ENCODE assay signal across 8 mouse cellular contexts in genomic region chr11:30291155-30291554, GRCm38 (mm10). TPM values are rescaled to one million over a fixed set of nuclear protein-coding genes. Genes with fewer than 3 reads are reported as not detected.
DNase-seq lines count a peak whose midpoint lies in the region; ATAC-seq and TF ChIP-seq lines count a peak whose summit lies in the region.

No protein-coding gene starts in this region.

- H3K4me3 ChIP-seq in intestine, embryonic 15.5 days (replicated peaks): no peak overlapping the region
- H3K4me3 ChIP-seq in intestine, postnatal 0 days (ENCODE audit: low read depth, low read length): no peak overlapping the region
- no peak overlapping the region for H3K4me3 ChIP-seq in forebrain, embryonic 16.5 days (replicated peaks; ENCODE audit: low read length)

- peak; percentile 45; the same call in 1 of the 2 replicates for ATAC-seq in intestine, embryonic 15.5 days
- no peak for ATAC-seq in intestine, postnatal 0 days
- ATAC-seq in megakaryocyte progenitor cell, adult 5-6 weeks (replicated peaks; ENCODE audit: poor library complexity): peak; percentile 57; the same call in 1 of the 2 replicates
- no peak for ATAC-seq in forebrain, embryonic 16.5 days

- intact Hi-C loops in gastrocnemius, postnatal 14 days (cut with DNase I; ENCODE audit: low total_unique reads): no loop called here

- H3K36me3 ChIP-seq in intestine, embryonic 15.5 days: no peaks in the 10 kb centered on the region
- no peaks in the 10 kb centered on the region for H3K36me3 ChIP-seq in intestine, postnatal 0 days (ENCODE audit: control insufficient read depth, insufficient read depth)
- no peaks in the 10 kb centered on the region for H3K36me3 ChIP-seq in forebrain, embryonic 16.5 days (ENCODE audit: control insufficient read depth, insufficient read depth)

- no peaks in the 10 kb centered on the region for H3K27me3 ChIP-seq in intestine, embryonic 15.5 days (replicated peaks)
- H3K27me3 ChIP-seq in intestine, postnatal 0 days (replicated peaks; ENCODE audit: control insufficient read depth, insufficient read depth, low read length): no peaks in the 10 kb centered on the region
- no peaks in the 10 kb centered on the region for H3K27me3 ChIP-seq in forebrain, embryonic 16.5 days (replicated peaks; ENCODE audit: control insufficient read depth, insufficient read depth, low read length)

- no peak overlapping the region for H3K27ac ChIP-seq in intestine, embryonic 15.5 days
- no peak overlapping the region for H3K27ac ChIP-seq in intestine, postnatal 0 days (ENCODE audit: low read depth, low read length)
- H3K27ac ChIP-seq in forebrain, embryonic 16.5 days (ENCODE audit: low read length): no peak overlapping the region

- H3K4me2 ChIP-seq in intestine, embryonic 15.5 days (replicated peaks): no peak overlapping the region
- no peak overlapping the region for H3K4me2 ChIP-seq in intestine, postnatal 0 days (replicated peaks; ENCODE audit: low read depth)
- no peak overlapping the region for H3K4me2 ChIP-seq in forebrain, embryonic 16.5 days (ENCODE audit: low read length)

- H3K9ac ChIP-seq in intestine, embryonic 15.5 days: no peak overlapping the region
- no peak overlapping the region for H3K9ac ChIP-seq in intestine, postnatal 0 days (ENCODE audit: low read depth, low read length)
- no peak overlapping the region for H3K9ac ChIP-seq in forebrain, embryonic 16.5 days (replicated peaks; ENCODE audit: low read depth, low read length)

- DNase-seq in gastrocnemius, postnatal 14 days: peak; percentile 68
- peak; percentile 69 for DNase-seq in kidney, adult 9 months
- no peak for DNase-seq in thymus, postnatal 4 days
- no peak for DNase-seq in adipocyte (ENCODE audit: low spot score)

- no peaks in the 10 kb centered on the region for H3K9me3 ChIP-seq in intestine, embryonic 15.5 days
- H3K9me3 ChIP-seq in intestine, postnatal 0 days (ENCODE audit: control insufficient read depth): no peaks in the 10 kb centered on the region
- no peaks in the 10 kb centered on the region for H3K9me3 ChIP-seq in forebrain, embryonic 16.5 days (ENCODE audit: control insufficient read depth, low read length)

- 25% methylated on average over 8 of the region's 8 CpGs for WGBS in intestine, embryonic 15.5 days
- 20% methylated on average over 8 of the region's 8 CpGs for WGBS in intestine, postnatal 0 days
- WGBS in forebrain, embryonic 16.5 days: 58% methylated on average over 8 of the region's 8 CpGs

- no peak for TF ChIP-seq CTCF in intestine, postnatal 0 days (IDR thresholded peaks at IDR 0.05; ENCODE audit: low read depth)

- H3K4me1 ChIP-seq in intestine, embryonic 15.5 days (replicated peaks): peaks cover 11% of the 10 kb centered on the region; the same call in 1 of the 2 replicates
- H3K4me1 ChIP-seq in intestine, postnatal 0 days (replicated peaks; ENCODE audit: control insufficient read depth, insufficient read depth, low read length): no peaks in the 10 kb centered on the region
- no peaks in the 10 kb centered on the region for H3K4me1 ChIP-seq in forebrain, embryonic 16.5 days (replicated peaks; ENCODE audit: control insufficient read depth, insufficient read depth, low read length)

RNA-seq across cellular contexts. Expression of gene Sptbn1, which starts 23.2 kb away (rescaled TPM):
- 117 and 118 TPM in 2 replicates for polyA plus RNA-seq in intestine, embryonic 15.5 days (2015; fragmentation: Nextera tagmentation; extraction: Ambion mirVana)
- 73.5 and 84.7 TPM in 2 replicates for polyA plus RNA-seq in intestine, postnatal 0 days (2015; fragmentation: Nextera tagmentation; extraction: Ambion mirVana)
- total RNA-seq in gastrocnemius, postnatal 14 days (2021): 100 to 1,000 TPM; 130 to 152 TPM
- 108 TPM in 2 replicates for total RNA-seq in megakaryocyte progenitor cell, adult 5-6 weeks (2015)
- total RNA-seq in megakaryocyte progenitor cell, adult 5-6 weeks (2017): 127 and 141 TPM in 2 replicates
- 149 and 159 TPM in 2 replicates for polyA plus RNA-seq in forebrain, embryonic 16.5 days (2015; fragmentation: Nextera tagmentation; extraction: Ambion mirVana)

Comparison
In these comparisons a context has a peak if more than half of its experiments do, and no peak if none do; other contexts are left out.
1. ATAC-seq: peak in intestine, embryonic 15.5 days (single experiment) and megakaryocyte progenitor cell, adult 5-6 weeks (single experiment); none in intestine, postnatal 0 days (single experiment) and forebrain, embryonic 16.5 days (single experiment).
2. DNase-seq: peak in gastrocnemius, postnatal 14 days (single experiment) and kidney, adult 9 months (single experiment); none in thymus, postnatal 4 days (single experiment) and adipocyte (single experiment).